Mouse (Mus musculus) stomach, postnatal 0 days (tissue): Measurements from ENCODE around the gene Apba2.

Experiments used
- CTCF ChIP-seq: IDR thresholded peaks from 2 replicates; pipeline ENCODE4 v1.5.1; 2016; ENCODE audit warnings: antibody characterized with exemption, low read depth, mild to moderate bottlenecking, moderate library complexity
- EP300 ChIP-seq: optimal IDR thresholded peaks from 2 replicates; pipeline ENCODE3; 2016; ENCODE audit warnings: antibody characterized with exemption

DNA sequence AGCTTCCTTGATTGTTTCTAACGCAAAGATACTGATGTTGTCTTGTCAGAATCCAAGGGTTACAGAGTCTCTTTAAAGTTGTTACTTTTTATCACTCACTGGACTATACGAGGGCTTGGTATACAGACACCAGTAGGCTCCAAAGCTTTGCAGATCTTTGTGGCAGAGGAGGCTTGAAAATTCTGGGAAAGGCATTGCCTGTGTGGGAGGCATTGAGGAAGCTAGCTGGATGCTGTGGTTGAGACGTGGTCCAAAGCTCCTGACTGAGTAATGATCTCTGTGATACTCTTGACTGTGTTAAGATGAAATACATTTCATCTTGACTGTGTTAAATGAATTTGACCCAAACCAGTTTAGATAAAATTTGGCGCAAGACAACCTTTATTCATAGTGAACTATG lies 84.6 kb downstream of the Apba2 start:
- no peak for TF ChIP-seq CTCF
- no peak for TF ChIP-seq EP300
